Mouse (Mus musculus) testis, adult 2 months (tissue): ENCODE results near the gene Golga7b. TPM values are rescaled to one million over a fixed set of nuclear protein-coding genes. Genes with fewer than 3 reads are reported as not detected.

ENCODE experiments used
- H3K27ac ChIP-seq: fragments of 200-500 bp; 2 replicates; pipeline ENCODE4 v1.5.1; 2012; ENCODE audit warnings: low read depth, low read length; ENCODE audit not compliant: control insufficient read depth, insufficient read depth
- H3K27me3 ChIP-seq: fragments of 200-500 bp; 2 replicates; pipeline ENCODE4 v1.6.1; 2012; ENCODE audit warnings: mild to moderate bottlenecking, low read length, moderate library complexity; ENCODE audit not compliant: control insufficient read depth, insufficient read depth
- H3K36me3 ChIP-seq: fragments of 200-500 bp; 2 replicates; pipeline ENCODE4 v1.6.1; 2012; ENCODE audit warnings: mild to moderate bottlenecking, low read length; ENCODE audit not compliant: control insufficient read depth, insufficient read depth
- H3K4me1 ChIP-seq: fragments of 200-500 bp; 2 replicates; pipeline ENCODE4 v1.6.1; 2012; ENCODE audit warnings: low read length; ENCODE audit not compliant: control insufficient read depth, insufficient read depth
- H3K4me3 ChIP-seq: fragments of 200-500 bp; 2 replicates; pipeline ENCODE4 v1.5.1; 2012; ENCODE audit warnings: low read depth, mild to moderate bottlenecking, low read length, moderate library complexity, mixed read lengths; ENCODE audit not compliant: control insufficient read depth
- CTCF ChIP-seq: fragments of 200-500 bp; IDR thresholded peaks from 2 replicates; pipeline ENCODE4 v1.5.1; 2012; ENCODE audit warnings: low read depth, mild to moderate bottlenecking, inconsistent platforms, low read length, moderate library complexity; ENCODE audit not compliant: control insufficient read depth, insufficient read depth, insufficient replicate concordance
- POLR2A ChIP-seq: fragments of 200-500 bp; IDR thresholded peaks from 2 replicates; pipeline ENCODE4 v1.6.1; 2012; ENCODE audit warnings: low read depth, mild to moderate bottlenecking, inconsistent platforms, low read length, moderate library complexity; ENCODE audit not compliant: control insufficient read depth
- polyA plus RNA-seq: library from polyadenylated mRNA; depleted of rRNA; stranded (reverse); fragments of >200 nt; gene quantifications from 2 replicates; pipeline ENCODE4 v1.2.3, GENCODE M21; 2012

Golga7b gene
- polyA plus RNA-seq, 1 experiment: 6.7 TPM

GRCm38 (mm10) chr19:42279611-42280010, 32.2 kb downstream of the Golga7b start:
- TF ChIP-seq POLR2A: no peak
- no peak for TF ChIP-seq CTCF
- Histone ChIP-seq H3K27me3 (no peaks in the 10 kb centered on the region), H3K4me3 (no peak overlapping the region), H3K36me3 (no peaks in the 10 kb centered on the region), H3K4me1 (no peaks in the 10 kb centered on the region), H3K27ac (no peak overlapping the region)

GRCm38 (mm10) chr19:42284178-42284577, 36.8 kb downstream of the Golga7b start:
- H3K4me1 ChIP-seq: no peaks in the 10 kb centered on the region
- H3K4me3 ChIP-seq: no peak overlapping the region
- TF ChIP-seq CTCF (no peak), POLR2A (no peak)
- H3K27me3 ChIP-seq: no peaks in the 10 kb centered on the region
- H3K36me3 ChIP-seq: no peaks in the 10 kb centered on the region
- no peak overlapping the region for H3K27ac ChIP-seq

GRCm38 (mm10) chr19:42288361-42288760, 41.0 kb downstream of the Golga7b start:
- no peak overlapping the region for H3K27ac ChIP-seq

GRCm38 (mm10) chr19:42290954-42291661, 43.7 kb downstream of the Golga7b start:
- H3K27me3 ChIP-seq: no peaks in the 10 kb centered on the region
- no peaks in the 10 kb centered on the region for H3K36me3 ChIP-seq
- H3K4me3 ChIP-seq: no peak overlapping the region
- no peaks in the 10 kb centered on the region for H3K4me1 ChIP-seq
- no peak overlapping the region for H3K27ac ChIP-seq
- TF ChIP-seq CTCF (no peak), POLR2A (no peak)

More at GRCm38 (mm10) chr19:42288361-42288760, 41.0 kb downstream of the Golga7b start:
- Histone ChIP-seq H3K4me1 (no peaks in the 10 kb centered on the region), H3K27me3 (no peaks in the 10 kb centered on the region), H3K4me3 (no peak overlapping the region), H3K36me3 (no peaks in the 10 kb centered on the region)
- TF ChIP-seq CTCF: no peak
- no peak for TF ChIP-seq POLR2A

GRCm38 (mm10) chr19:42292106-42292505, 44.7 kb downstream of the Golga7b start:
- TF ChIP-seq POLR2A (no peak), CTCF (no peak)
- Histone ChIP-seq H3K36me3 (no peaks in the 10 kb centered on the region), H3K4me1 (no peaks in the 10 kb centered on the region), H3K27me3 (no peaks in the 10 kb centered on the region), H3K27ac (no peak overlapping the region), H3K4me3 (no peak overlapping the region)

- peaks cover 7% of the 10 kb centered on the region for H3K4me1 ChIP-seq
- H3K4me3 ChIP-seq: no peak overlapping the region
- H3K27me3 ChIP-seq: no peaks in the 10 kb centered on the region
- no peak overlapping the region for H3K27ac ChIP-seq
- TF ChIP-seq CTCF: no peak
- TF ChIP-seq POLR2A: no peak
- no peaks in the 10 kb centered on the region for H3K36me3 ChIP-seq
These were observed 45.8 kb downstream of the Golga7b start for GRCm38 (mm10) chr19:42293216-42293615.

GRCm38 (mm10) chr19:42303210-42303813, 55.9 kb downstream of the Golga7b start:
- TF ChIP-seq CTCF (no peak), POLR2A (no peak)
- peaks cover 7% of the 10 kb centered on the region for H3K4me1 ChIP-seq
- H3K4me3 ChIP-seq: no peak overlapping the region
- no peaks in the 10 kb centered on the region for H3K27me3 ChIP-seq
- H3K36me3 ChIP-seq: no peaks in the 10 kb centered on the region
- no peak overlapping the region for H3K27ac ChIP-seq
